Mouse (Mus musculus): Measurements from ENCODE around the gene Art4. TPM values are rescaled to one million over a fixed set of nuclear protein-coding genes. Genes with fewer than 3 reads are reported as not detected.

Gene Art4
- polyA plus RNA-seq, 1 experiment: not detected

DNA sequence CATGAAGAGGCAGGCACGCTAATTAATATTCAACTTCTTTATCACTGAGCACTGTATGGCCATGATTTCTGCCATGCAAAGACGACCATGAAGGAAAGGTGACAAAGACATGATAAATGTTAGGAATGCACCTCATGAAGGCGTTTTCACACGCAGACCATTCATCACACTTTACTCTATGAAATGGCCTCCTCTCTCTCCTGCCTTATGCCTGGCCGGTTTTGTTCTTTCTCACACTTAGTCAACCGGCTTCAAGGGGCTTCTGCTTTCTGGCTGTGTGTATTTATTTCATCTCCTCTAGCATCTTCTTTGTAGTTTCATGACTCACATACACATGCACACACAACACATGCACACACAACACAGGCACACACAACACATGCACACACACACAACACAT lies 56.3 kb downstream of the Art4 start:
- H3K9me3 ChIP-seq (replicated peaks; ENCODE audit: control insufficient read depth, insufficient read depth, low read length, poor library complexity, severe bottlenecking): peaks cover 3% of the 10 kb centered on the region; the same call in 1 of the 2 replicates
- H3K9ac ChIP-seq (ENCODE audit: low read depth, poor library complexity, severe bottlenecking): no peak overlapping the region

GRCm38 (mm10) chr6:136800710-136801109 lies 56.8 kb downstream of the Art4 start:
- H3K27ac ChIP-seq (ENCODE audit: insufficient read depth, low read length): no peak overlapping the region
- H3K9ac ChIP-seq (ENCODE audit: low read depth, poor library complexity, severe bottlenecking): no peak overlapping the region
- TF ChIP-seq POLR2A (IDR thresholded peaks at IDR 0.05; ENCODE audit: insufficient read depth, low read length) (no peak), CTCF (IDR thresholded peaks at IDR 0.05; ENCODE audit: low read depth, low read length) (no peak), EP300 (IDR thresholded peaks at IDR 0.05; ENCODE audit: insufficient read depth, low read depth, low read length) (no peak)
- H3K4me1 ChIP-seq (ENCODE audit: control insufficient read depth, insufficient read depth, low read length): no peaks in the 10 kb centered on the region
- peaks cover 3% of the 10 kb centered on the region; the same call in 1 of the 2 replicates for H3K9me3 ChIP-seq (replicated peaks; ENCODE audit: control insufficient read depth, insufficient read depth, low read length, poor library complexity, severe bottlenecking)
- H3K36me3 ChIP-seq (ENCODE audit: control insufficient read depth, insufficient read depth, low read length, poor library complexity, severe bottlenecking): no peaks in the 10 kb centered on the region
- no peak overlapping the region for H3K4me3 ChIP-seq (ENCODE audit: low read depth, low read length)
- H3K27me3 ChIP-seq (ENCODE audit: control insufficient read depth, insufficient read depth, low read length, poor library complexity, severe bottlenecking): no peaks in the 10 kb centered on the region; the same call in 1 of the 2 replicates

More for the DNA sequence above, 56.3 kb downstream of the Art4 start:
- H3K36me3 ChIP-seq (ENCODE audit: control insufficient read depth, insufficient read depth, low read length, poor library complexity, severe bottlenecking): no peaks in the 10 kb centered on the region
- no peak overlapping the region for H3K27ac ChIP-seq (ENCODE audit: insufficient read depth, low read length)
- no peak for TF ChIP-seq EP300 (IDR thresholded peaks at IDR 0.05; ENCODE audit: insufficient read depth, low read depth, low read length)
- TF ChIP-seq POLR2A (IDR thresholded peaks at IDR 0.05; ENCODE audit: insufficient read depth, low read length): no peak
- no peak for TF ChIP-seq CTCF (IDR thresholded peaks at IDR 0.05; ENCODE audit: low read depth, low read length)
- no peaks in the 10 kb centered on the region; the same call in 1 of the 2 replicates for H3K27me3 ChIP-seq (ENCODE audit: control insufficient read depth, insufficient read depth, low read length, poor library complexity, severe bottlenecking)
- no peak overlapping the region for H3K4me3 ChIP-seq (ENCODE audit: low read depth, low read length)
- H3K4me1 ChIP-seq (ENCODE audit: control insufficient read depth, insufficient read depth, low read length): no peaks in the 10 kb centered on the region

Other genes with a start within 250 kb of the Art4 start
- 1.2 and 1.9 TPM in 2 replicates for gene Plbd1, start 195.8 kb downstream of the Art4 start, polyA plus RNA-seq (2011; ENCODE audit: insufficient read depth, insufficient read length, low read depth, missing spikeins)
- gene Gucy2c, start 76.0 kb downstream of the Art4 start, polyA plus RNA-seq (2011; ENCODE audit: insufficient read depth, insufficient read length, low read depth, missing spikeins): not detected in 2 replicates
- gene Hist4h4, start 53.3 kb downstream of the Art4 start, polyA plus RNA-seq (2011; ENCODE audit: insufficient read depth, insufficient read length, low read depth, missing spikeins): 0.46 and 0.63 TPM in 2 replicates
- 34.3 and 45.0 TPM in 2 replicates for gene H2afj, start 49.5 kb downstream of the Art4 start, polyA plus RNA-seq (2011; ENCODE audit: insufficient read depth, insufficient read length, low read depth, missing spikeins)
- 0.25 and 0.49 TPM in 2 replicates for gene BC049715, start 30.1 kb downstream of the Art4 start, polyA plus RNA-seq (2011; ENCODE audit: insufficient read depth, insufficient read length, low read depth, missing spikeins)
- gene Wbp11, start 29.5 kb downstream of the Art4 start, polyA plus RNA-seq (2011; ENCODE audit: insufficient read depth, insufficient read length, low read depth, missing spikeins): 151 and 164 TPM in 2 replicates
- not detected in 2 replicates for gene Smco3, start 22.3 kb downstream of the Art4 start, polyA plus RNA-seq (2011; ENCODE audit: insufficient read depth, insufficient read length, low read depth, missing spikeins)
- gene Mgp, start 18.1 kb upstream of the Art4 start, polyA plus RNA-seq (2011; ENCODE audit: insufficient read depth, insufficient read length, low read depth, missing spikeins): 9.7 and 14.5 TPM in 2 replicates
- not detected in 2 replicates for gene Erp27, start 64.4 kb upstream of the Art4 start, polyA plus RNA-seq (2011; ENCODE audit: insufficient read depth, insufficient read length, low read depth, missing spikeins)
- not detected in 2 replicates for gene Pde6h, start 66.1 kb upstream of the Art4 start, polyA plus RNA-seq (2011; ENCODE audit: insufficient read depth, insufficient read length, low read depth, missing spikeins)
- 3.0 and 5.1 TPM in 2 replicates for gene Arhgdib, start 84.2 kb upstream of the Art4 start, polyA plus RNA-seq (2011; ENCODE audit: insufficient read depth, insufficient read length, low read depth, missing spikeins)